Mouse (Mus musculus) heart, postnatal 0 days (tissue): ENCODE data around the gene Ranbp6.

ENCODE experiments used
- CTCF ChIP-seq: IDR thresholded peaks from 2 replicates; pipeline ENCODE4 v1.5.1; 2016; ENCODE audit warnings: antibody characterized with exemption, control low read depth, low read depth
- EP300 ChIP-seq: IDR thresholded peaks from 2 replicates; pipeline ENCODE4 v1.6.1; 2016; ENCODE audit warnings: antibody characterized with exemption, low read depth

DNA sequence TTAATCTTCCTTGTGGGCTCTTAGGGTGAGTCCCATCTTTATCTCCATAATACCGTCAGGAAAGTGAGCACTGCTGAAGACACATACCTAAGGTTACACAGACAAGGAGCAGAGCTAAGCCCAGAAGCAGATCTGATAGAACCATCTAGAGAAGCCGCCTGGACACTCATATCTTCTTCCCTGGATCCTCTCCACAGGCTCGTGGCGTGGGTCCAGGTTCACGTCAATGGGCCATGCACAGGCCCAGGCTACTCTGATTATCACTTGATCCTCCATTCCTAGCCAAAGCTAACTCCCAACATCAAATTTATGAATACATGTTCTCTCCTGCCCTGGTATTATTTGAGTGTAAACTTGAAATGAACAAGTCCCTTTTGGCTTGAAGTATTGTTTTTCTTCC is 40.9 kb upstream of the Ranbp6 start:
- TF ChIP-seq CTCF, result no peak
- TF ChIP-seq EP300, result no peak
